Mouse (Mus musculus) thymus, adult 2 months (tissue): ENCODE measurements around the gene Plcl1. TPM values are rescaled to one million over a fixed set of nuclear protein-coding genes. Genes with fewer than 3 reads are reported as not detected.

Source experiments
- DNase-seq: peaks from one replicate; pipeline ENCODE4 v3.0.0; 2021
- H3K27ac ChIP-seq: fragments of 200-500 bp; 2 replicates; pipeline ENCODE4 v1.5.1; 2012; ENCODE audit warnings: low read length, control low read depth; ENCODE audit not compliant: control insufficient read depth, insufficient read depth
- H3K27me3 ChIP-seq: fragments of 200-500 bp; 2 replicates; pipeline ENCODE4 v1.6.1; 2012; ENCODE audit warnings: mild to moderate bottlenecking, low read length, moderate library complexity, mixed read lengths; ENCODE audit not compliant: control insufficient read depth, insufficient read depth
- H3K36me3 ChIP-seq: fragments of 200-500 bp; 2 replicates; pipeline ENCODE4 v1.6.1; 2012; ENCODE audit warnings: mild to moderate bottlenecking, low read length, moderate library complexity; ENCODE audit not compliant: control insufficient read depth, insufficient read depth
- H3K4me1 ChIP-seq: fragments of 200-500 bp; replicated peaks from 2 replicates; pipeline ENCODE4 v1.6.1; 2012; ENCODE audit warnings: low read length; ENCODE audit not compliant: control insufficient read depth, insufficient read depth
- H3K4me3 ChIP-seq: fragments of 200-500 bp; 2 replicates; pipeline ENCODE4 v1.5.1; 2012; ENCODE audit warnings: mild to moderate bottlenecking, low read length, control low read depth, moderate library complexity; ENCODE audit not compliant: control insufficient read depth, insufficient read depth
- CTCF ChIP-seq: fragments of 200-500 bp; IDR thresholded peaks from 2 replicates; pipeline ENCODE4 v1.5.1; 2012; ENCODE audit warnings: mild to moderate bottlenecking, control low read depth, low read length, moderate library complexity, borderline replicate concordance; ENCODE audit not compliant: control insufficient read depth, poor library complexity, insufficient read depth; ENCODE audit errors: extremely low read depth
- POLR2A ChIP-seq: fragments of 200-500 bp; IDR thresholded peaks from 2 replicates; pipeline ENCODE4 v1.6.1; 2012; ENCODE audit warnings: mild to moderate bottlenecking, low read length, control low read depth, moderate library complexity; ENCODE audit not compliant: control insufficient read depth, poor library complexity, insufficient read depth; ENCODE audit errors: extremely low read depth
- WGBS: fragments of 180-500 bp; shearing (Covaris S2); methylation state at CpG from one replicate; pipeline ENCODE4 v1.1.7; 2018; 5-methylcytosine and 5-hydroxymethylcytosine counted together
- polyA plus RNA-seq: library from polyadenylated mRNA; depleted of rRNA; stranded (reverse); fragments of >200 nt; gene quantifications from 2 replicates; pipeline ENCODE4 v1.2.3, GENCODE M21; 2012

Gene Plcl1
- polyA plus RNA-seq, 1 experiment, result 2.7 TPM

- no peak overlapping the region for H3K4me3 ChIP-seq
- no peak overlapping the region for H3K27ac ChIP-seq
- WGBS, result 95% methylated on average over 3 of the region's 3 CpGs
- TF ChIP-seq POLR2A (no peak), CTCF (no peak)
- no peaks in the 10 kb centered on the region for H3K36me3 ChIP-seq
- DNase-seq, result no peak
- H3K4me1 ChIP-seq, result no peaks in the 10 kb centered on the region
- no peaks in the 10 kb centered on the region for H3K27me3 ChIP-seq
Observed at GRCm38 (mm10) chr1:55705756-55706155, 300.0 kb downstream of the Plcl1 start.

GRCm38 (mm10) chr1:55706933-55707332 is 301.2 kb downstream of the Plcl1 start:
- no peaks in the 10 kb centered on the region for H3K27me3 ChIP-seq
- DNase-seq, result no peak
- no peaks in the 10 kb centered on the region for H3K36me3 ChIP-seq
- no peaks in the 10 kb centered on the region for H3K4me1 ChIP-seq
- H3K27ac ChIP-seq, result no peak overlapping the region
- 91% methylated on average over 1 of the region's 1 CpGs for WGBS
- no peak for TF ChIP-seq CTCF
- no peak for TF ChIP-seq POLR2A
- H3K4me3 ChIP-seq, result no peak overlapping the region

GRCm38 (mm10) chr1:55717283-55717803 is 311.6 kb downstream of the Plcl1 start:
- no peaks in the 10 kb centered on the region for H3K36me3 ChIP-seq
- no peaks in the 10 kb centered on the region for H3K4me1 ChIP-seq
- DNase-seq, result no peak
- H3K4me3 ChIP-seq, result no peak overlapping the region
- TF ChIP-seq CTCF, result no peak
- no peak for TF ChIP-seq POLR2A
- WGBS, result 95% methylated on average over 4 of the region's 4 CpGs
- no peak overlapping the region for H3K27ac ChIP-seq
- H3K27me3 ChIP-seq, result no peaks in the 10 kb centered on the region

- no peaks in the 10 kb centered on the region for H3K4me1 ChIP-seq
- no peak overlapping the region for H3K4me3 ChIP-seq
- H3K36me3 ChIP-seq, result no peaks in the 10 kb centered on the region
- H3K27ac ChIP-seq, result no peak overlapping the region
- DNase-seq, result no peak
- no peak for TF ChIP-seq POLR2A
- TF ChIP-seq CTCF, result no peak
- no peaks in the 10 kb centered on the region for H3K27me3 ChIP-seq
- WGBS, result 90% methylated on average over 3 of the region's 3 CpGs
Observed at GRCm38 (mm10) chr1:55725428-55725827, 319.7 kb downstream of the Plcl1 start.

GRCm38 (mm10) chr1:55729332-55729731 is 323.6 kb downstream of the Plcl1 start:
- Histone ChIP-seq H3K36me3 (no peaks in the 10 kb centered on the region), H3K4me1 (no peaks in the 10 kb centered on the region), H3K4me3 (no peak overlapping the region), H3K27me3 (no peaks in the 10 kb centered on the region), H3K27ac (no peak overlapping the region)
- 93% methylated on average over 3 of the region's 3 CpGs for WGBS
- TF ChIP-seq POLR2A (no peak), CTCF (no peak)
- no peak for DNase-seq

GRCm38 (mm10) chr1:55732951-55733350 is 327.2 kb downstream of the Plcl1 start:
- WGBS, result 94% methylated on average over 3 of the region's 3 CpGs
- H3K27ac ChIP-seq, result no peak overlapping the region
- TF ChIP-seq POLR2A, result no peak
- TF ChIP-seq CTCF, result no peak

More at GRCm38 (mm10) chr1:55732951-55733350, 327.2 kb downstream of the Plcl1 start:
- Histone ChIP-seq H3K4me3 (no peak overlapping the region), H3K4me1 (no peaks in the 10 kb centered on the region), H3K27me3 (no peaks in the 10 kb centered on the region), H3K36me3 (no peaks in the 10 kb centered on the region)
- DNase-seq, result no peak
